Mouse (Mus musculus) hindbrain, embryonic 15.5 days (tissue): ENCODE data around the gene Ppp1r9b. TPM values are rescaled to one million over a fixed set of nuclear protein-coding genes. Genes with fewer than 3 reads are reported as not detected.
A peak's percentile ranks its signal among the peaks of the same experiment; 100 is the strongest.

Source experiments
- ATAC-seq: fragments of 200-750 bp; cut with Nextera tagmentation; 2 replicates; pipeline ENCODE4 v1.8.0; 2017; ENCODE audit warnings: low read depth, moderate number of reproducible peaks, moderate TSS enrichment; ENCODE audit not compliant: low FRiP score
- H3K27ac ChIP-seq: fragments of 300-500 bp; sonication (generic); replicated peaks from 2 replicates; pipeline ENCODE4 v1.5.1; 2015; ENCODE audit warnings: mild to moderate bottlenecking, inconsistent platforms
- H3K27me3 ChIP-seq: fragments of 300-500 bp; sonication (generic); 2 replicates; pipeline ENCODE4 v1.6.1; 2015; ENCODE audit warnings: control low read depth, inconsistent platforms
- H3K36me3 ChIP-seq: fragments of 300-500 bp; sonication (generic); 2 replicates; pipeline ENCODE4 v1.6.1; 2015; ENCODE audit warnings: control low read depth, inconsistent platforms
- H3K4me1 ChIP-seq: fragments of 300-500 bp; sonication (generic); replicated peaks from 2 replicates; pipeline ENCODE4 v1.6.1; 2015; ENCODE audit warnings: control low read depth, inconsistent platforms
- H3K4me2 ChIP-seq: fragments of 300-500 bp; sonication (generic); 2 replicates; pipeline ENCODE4 v1.6.1; 2015; ENCODE audit warnings: moderate library complexity, mild to moderate bottlenecking, inconsistent platforms
- H3K4me3 ChIP-seq: fragments of 300-500 bp; sonication (generic); 2 replicates; pipeline ENCODE4 v1.5.1; 2015; ENCODE audit warnings: mild to moderate bottlenecking, inconsistent platforms
- H3K9ac ChIP-seq: fragments of 300-500 bp; sonication (generic); 2 replicates; pipeline ENCODE4 v1.6.1; 2015; ENCODE audit warnings: inconsistent platforms
- H3K9me3 ChIP-seq: fragments of 300-500 bp; sonication (generic); 2 replicates; pipeline ENCODE4 v1.6.1; 2016; ENCODE audit warnings: control low read depth, inconsistent platforms
- WGBS: fragments of 180-500 bp; shearing (Covaris S2); methylation state at CpG from one replicate; pipeline ENCODE4 v1.1.7; 2015; 5-methylcytosine and 5-hydroxymethylcytosine counted together
- polyA plus RNA-seq: library from polyadenylated mRNA; unstranded; fragments of >200 nt; fragmentation: Nextera tagmentation; extraction: Ambion mirVana; gene quantifications from 2 replicates; pipeline ENCODE4 v1.2.1, GENCODE M21; 2015

Gene Ppp1r9b
- polyA plus RNA-seq: 20.7 and 21.4 TPM in 2 replicates

DNA sequence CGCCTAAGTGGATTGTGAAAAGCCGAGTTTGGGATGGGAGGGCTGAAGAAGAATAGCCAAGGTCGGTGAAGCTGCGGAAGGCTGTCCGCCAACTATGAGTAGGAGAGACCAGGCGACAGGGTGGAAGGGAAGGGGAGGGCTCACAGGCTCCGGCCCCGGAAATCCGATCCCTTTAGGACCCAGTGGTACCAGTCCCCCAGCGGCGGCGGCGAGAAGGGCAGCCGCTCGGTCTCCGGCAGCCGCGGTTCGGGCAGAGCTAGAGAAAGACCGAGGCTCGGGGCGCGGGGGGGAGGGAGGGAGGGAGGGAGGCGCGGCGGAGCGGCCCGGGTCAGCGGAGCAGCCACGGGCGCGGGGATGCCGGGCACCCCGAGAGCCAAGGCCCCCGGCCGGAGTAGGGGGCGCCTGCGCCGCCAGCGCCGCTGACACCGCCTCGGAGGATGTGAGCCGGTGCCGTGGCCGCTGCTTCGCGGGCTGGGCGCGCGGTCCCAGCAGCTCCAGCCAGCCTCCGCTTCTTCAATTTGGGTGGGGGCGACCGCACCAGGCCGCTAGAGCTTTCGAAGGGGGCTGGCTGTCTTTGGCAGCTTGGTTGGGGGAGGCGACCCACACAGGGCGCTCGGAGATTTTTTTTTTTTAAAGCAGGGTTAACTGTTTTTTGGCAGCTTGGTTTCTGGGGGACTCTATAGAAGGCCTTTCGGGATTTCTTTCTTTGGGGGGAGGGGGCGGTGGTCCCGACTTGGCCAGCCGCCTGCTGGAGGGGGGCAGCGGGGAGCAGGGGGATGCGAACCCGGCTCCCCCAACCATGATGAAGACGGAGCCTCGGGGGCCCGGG, at the start of gene Ppp1r9b:
Gene Ppp1r9b (plus strand): TSS at position 287 of the 829 bp plus-strand sequence.
- H3K36me3 ChIP-seq: no peaks in the 10 kb centered on the region
- under 1% methylated on average over 55 of the region's 69 CpGs for WGBS
- no peaks in the 10 kb centered on the region for H3K27me3 ChIP-seq
- H3K9ac ChIP-seq: peak within 1 kb of the TSS; percentile 90
- peaks cover 69% of the 10 kb centered on the region for H3K4me1 ChIP-seq
- peak within 1 kb of the TSS; percentile 93 for H3K4me3 ChIP-seq
- ATAC-seq: peak; percentile 84
- H3K4me2 ChIP-seq: peak within 1 kb of the TSS; percentile 96
- peak within 1 kb of the TSS; percentile 95 for H3K27ac ChIP-seq
- no peaks in the 10 kb centered on the region for H3K9me3 ChIP-seq

DNA sequence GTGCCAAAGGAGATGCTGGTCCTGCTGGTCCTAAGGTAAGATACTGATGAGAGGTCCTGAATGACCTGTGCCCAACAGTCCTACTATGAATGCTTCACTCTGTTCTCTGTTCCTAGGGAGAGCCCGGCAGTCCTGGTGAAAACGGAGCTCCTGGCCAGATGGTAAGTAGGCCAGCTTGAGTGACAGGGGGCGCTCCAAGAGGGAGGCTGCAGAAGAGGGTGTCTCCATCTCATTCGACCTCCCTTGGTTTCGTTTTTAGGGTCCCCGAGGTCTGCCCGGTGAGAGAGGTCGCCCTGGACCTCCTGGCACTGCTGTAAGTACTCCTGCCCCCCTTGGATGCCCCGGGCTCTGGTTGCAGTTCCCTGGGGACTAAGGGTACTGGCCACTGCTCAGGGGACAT, 49.7 kb upstream of the Ppp1r9b start:
- H3K9me3 ChIP-seq: no peaks in the 10 kb centered on the region
- 43% methylated on average over 9 of the region's 9 CpGs for WGBS
- no peak overlapping the region for H3K4me2 ChIP-seq
- H3K36me3 ChIP-seq: no peaks in the 10 kb centered on the region
- no peak overlapping the region for H3K4me3 ChIP-seq
- H3K4me1 ChIP-seq: peaks cover 16% of the 10 kb centered on the region
- no peak overlapping the region for H3K9ac ChIP-seq
- ATAC-seq: no peak
- peaks cover 37% of the 10 kb centered on the region for H3K27me3 ChIP-seq
- no peak overlapping the region for H3K27ac ChIP-seq

DNA sequence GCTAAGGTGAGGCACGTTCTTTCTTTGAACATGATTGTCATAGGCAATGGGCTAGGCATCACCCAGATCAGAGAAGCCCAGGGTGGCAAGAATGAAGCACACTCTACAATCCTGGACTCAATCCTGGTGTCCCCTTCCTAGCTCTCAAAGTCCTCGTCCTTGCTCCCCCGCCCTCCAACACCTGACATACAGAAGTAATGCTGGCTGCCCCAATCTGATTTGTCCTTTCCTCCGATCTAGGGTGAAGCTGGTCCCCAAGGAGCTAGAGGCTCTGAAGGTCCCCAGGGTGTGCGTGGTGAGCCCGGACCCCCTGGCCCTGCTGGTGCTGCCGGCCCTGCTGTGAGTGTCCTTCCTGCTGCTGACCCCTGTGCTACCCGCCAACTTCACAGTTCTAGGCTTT, 49.1 kb upstream of the Ppp1r9b start:
- Histone ChIP-seq H3K4me2 (no peak overlapping the region), H3K27me3 (peaks cover 31% of the 10 kb centered on the region)
- WGBS: 86% methylated on average over 8 of the region's 8 CpGs

DNA sequence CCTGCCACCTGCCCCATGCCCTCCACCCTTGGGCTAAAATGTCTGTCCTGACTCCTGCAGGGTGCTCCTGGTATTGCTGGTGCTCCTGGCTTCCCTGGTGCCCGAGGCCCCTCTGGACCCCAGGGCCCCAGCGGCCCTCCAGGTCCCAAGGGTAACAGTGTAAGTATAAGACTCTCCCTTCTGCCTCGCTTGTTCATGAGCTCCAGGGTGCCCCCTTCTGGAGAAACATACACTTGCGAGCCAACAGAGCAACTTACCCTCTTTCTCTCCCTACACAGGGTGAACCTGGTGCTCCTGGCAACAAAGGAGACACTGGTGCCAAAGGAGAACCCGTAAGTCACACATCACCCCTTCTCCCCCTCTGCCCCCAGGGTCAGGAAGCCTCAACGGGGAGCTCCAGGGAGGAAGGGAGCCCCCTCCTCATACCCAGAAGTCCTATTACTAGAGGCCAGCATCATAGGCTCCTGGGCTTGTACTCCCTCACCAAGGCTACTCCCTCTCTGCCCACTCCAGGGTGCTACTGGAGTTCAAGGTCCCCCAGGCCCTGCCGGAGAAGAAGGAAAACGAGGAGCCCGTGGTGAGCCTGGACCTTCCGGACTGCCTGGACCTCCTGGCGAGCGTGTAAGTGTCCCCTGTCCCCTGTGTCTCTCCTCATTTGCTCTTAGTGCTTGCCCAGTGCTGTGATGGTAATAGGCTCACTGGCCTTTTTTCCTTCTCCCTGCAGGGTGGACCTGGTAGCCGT, 48.4 kb upstream of the Ppp1r9b start:
- Histone ChIP-seq H3K27ac (no peak overlapping the region), H3K4me1 (peaks cover 8% of the 10 kb centered on the region), H3K9ac (no peak overlapping the region), H3K27me3 (peaks cover 26% of the 10 kb centered on the region), H3K9me3 (no peaks in the 10 kb centered on the region), H3K4me3 (no peak overlapping the region), H3K36me3 (no peaks in the 10 kb centered on the region), H3K4me2 (no peak overlapping the region)
- ATAC-seq: no peak
- 51% methylated on average over 13 of the region's 13 CpGs for WGBS

More for the DNA sequence above, 49.1 kb upstream of the Ppp1r9b start:
- no peak for ATAC-seq
- Histone ChIP-seq H3K36me3 (no peaks in the 10 kb centered on the region), H3K9me3 (no peaks in the 10 kb centered on the region), H3K9ac (no peak overlapping the region), H3K4me3 (no peak overlapping the region), H3K27ac (no peak overlapping the region), H3K4me1 (peaks cover 13% of the 10 kb centered on the region)

DNA sequence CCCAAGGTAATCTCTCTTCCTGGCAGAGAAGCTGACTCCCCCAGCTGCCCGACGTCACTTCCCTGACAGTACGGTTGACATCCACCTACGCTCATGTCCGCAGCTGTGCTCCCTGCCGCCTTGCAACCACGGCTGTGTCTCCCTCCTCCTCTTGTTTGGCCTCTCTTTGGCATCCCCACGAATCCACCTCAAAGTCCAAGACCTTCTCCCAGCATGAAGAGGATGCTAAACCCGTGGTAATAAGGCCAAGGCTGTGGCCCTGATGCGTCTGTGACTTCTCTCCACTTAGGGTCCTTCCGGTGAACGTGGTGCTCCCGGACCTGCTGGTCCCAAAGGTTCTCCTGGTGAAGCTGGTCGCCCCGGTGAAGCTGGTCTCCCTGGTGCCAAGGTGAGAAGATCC, 47.8 kb upstream of the Ppp1r9b start:
- ATAC-seq: no peak
- H3K4me2 ChIP-seq: no peak overlapping the region
- no peak overlapping the region for H3K27ac ChIP-seq
- 0 out of 2 replicates have a peak, but pooled peaks cover 2% of the 10 kb centered on the region for H3K4me1 ChIP-seq
- no peak overlapping the region for H3K9ac ChIP-seq
- no peaks in the 10 kb centered on the region for H3K9me3 ChIP-seq
- no peak overlapping the region for H3K4me3 ChIP-seq
- no peaks in the 10 kb centered on the region for H3K36me3 ChIP-seq
- WGBS: 84% methylated on average over 15 of the region's 15 CpGs
- H3K27me3 ChIP-seq: peaks cover 20% of the 10 kb centered on the region

DNA sequence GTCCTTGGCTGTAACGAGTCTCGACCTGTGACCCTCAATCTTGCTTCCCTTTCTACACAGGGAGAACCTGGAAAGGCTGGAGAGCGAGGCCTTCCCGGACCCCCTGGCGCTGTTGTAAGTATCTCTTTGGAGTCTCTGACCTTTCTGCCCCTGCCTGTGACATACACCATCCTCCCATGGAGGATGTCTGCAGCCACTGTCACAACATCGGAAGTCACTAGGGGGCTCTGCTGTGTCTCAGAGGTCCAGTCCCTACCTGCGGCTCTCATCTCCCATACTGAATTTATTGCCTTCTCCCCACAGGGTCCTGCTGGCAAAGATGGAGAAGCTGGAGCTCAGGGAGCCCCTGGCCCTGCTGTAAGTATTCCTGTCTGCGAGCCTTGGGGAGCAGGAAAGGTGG, 46.5 kb upstream of the Ppp1r9b start:
- Histone ChIP-seq H3K4me3 (no peak overlapping the region), H3K4me2 (no peak overlapping the region), H3K36me3 (no peaks in the 10 kb centered on the region), H3K4me1 (no peaks in the 10 kb centered on the region), H3K27me3 (peaks cover 8% of the 10 kb centered on the region; the same call in 1 of the 2 replicates), H3K9me3 (no peaks in the 10 kb centered on the region), H3K27ac (no peak overlapping the region), H3K9ac (no peak overlapping the region)
- no peak for ATAC-seq
- 24% methylated on average over 8 of the region's 8 CpGs for WGBS

DNA sequence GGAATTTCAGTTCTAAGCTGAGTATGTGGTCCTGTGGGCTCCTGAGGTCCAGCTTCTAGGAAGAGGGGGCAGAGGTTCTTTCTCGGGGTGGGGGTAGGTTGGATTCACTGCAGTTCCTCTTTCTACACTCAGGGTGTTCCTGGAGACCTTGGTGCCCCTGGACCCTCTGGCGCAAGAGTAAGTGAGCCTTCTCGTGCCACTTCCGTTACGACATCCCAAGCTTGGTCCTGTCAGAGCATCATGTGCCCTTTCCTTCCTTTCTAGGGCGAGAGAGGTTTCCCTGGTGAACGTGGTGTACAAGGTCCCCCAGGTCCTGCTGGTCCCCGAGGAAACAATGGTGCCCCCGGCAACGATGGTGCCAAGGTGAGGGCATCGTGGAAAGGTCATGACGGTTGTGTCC, 45.6 kb upstream of the Ppp1r9b start:
- H3K27me3 ChIP-seq: 0 out of 2 replicates have a peak, but pooled peaks cover 4% of the 10 kb centered on the region
- H3K36me3 ChIP-seq: no peaks in the 10 kb centered on the region
- no peak for ATAC-seq
- H3K4me3 ChIP-seq: no peak overlapping the region
- WGBS: 87% methylated on average over 12 of the region's 12 CpGs
- no peak overlapping the region for H3K9ac ChIP-seq
- H3K27ac ChIP-seq: no peak overlapping the region
- no peaks in the 10 kb centered on the region for H3K4me1 ChIP-seq
- no peak overlapping the region for H3K4me2 ChIP-seq
- no peaks in the 10 kb centered on the region for H3K9me3 ChIP-seq

DNA sequence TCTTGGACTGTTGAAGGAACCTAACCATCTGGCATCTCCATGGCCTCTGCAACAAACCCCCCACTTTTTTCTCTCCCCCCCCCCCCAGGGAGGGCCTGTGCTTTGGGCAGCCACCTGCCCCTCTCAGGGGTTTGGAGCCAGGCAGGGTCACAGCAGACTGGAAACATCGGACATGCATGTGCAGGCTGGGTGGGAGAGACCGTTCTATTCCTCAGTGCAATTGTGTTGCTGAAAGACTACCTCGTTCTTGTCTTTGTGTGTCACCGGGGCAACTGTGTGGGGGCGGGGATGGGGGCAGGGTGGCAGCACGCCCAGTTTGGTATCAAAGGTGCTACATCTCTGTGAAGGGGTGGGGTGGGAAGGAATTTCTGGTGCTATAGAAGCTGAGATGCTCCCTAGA, 38.7 kb upstream of the Ppp1r9b start:
- Histone ChIP-seq H3K27me3 (no peaks in the 10 kb centered on the region), H3K4me2 (no peak overlapping the region), H3K36me3 (no peaks in the 10 kb centered on the region), H3K4me1 (peaks cover 6% of the 10 kb centered on the region; the same call in 1 of the 2 replicates), H3K9ac (no peak overlapping the region), H3K4me3 (no peak overlapping the region), H3K27ac (no peak overlapping the region), H3K9me3 (no peaks in the 10 kb centered on the region)
- WGBS: 3% methylated on average over 6 of the region's 6 CpGs
- no peak for ATAC-seq

DNA sequence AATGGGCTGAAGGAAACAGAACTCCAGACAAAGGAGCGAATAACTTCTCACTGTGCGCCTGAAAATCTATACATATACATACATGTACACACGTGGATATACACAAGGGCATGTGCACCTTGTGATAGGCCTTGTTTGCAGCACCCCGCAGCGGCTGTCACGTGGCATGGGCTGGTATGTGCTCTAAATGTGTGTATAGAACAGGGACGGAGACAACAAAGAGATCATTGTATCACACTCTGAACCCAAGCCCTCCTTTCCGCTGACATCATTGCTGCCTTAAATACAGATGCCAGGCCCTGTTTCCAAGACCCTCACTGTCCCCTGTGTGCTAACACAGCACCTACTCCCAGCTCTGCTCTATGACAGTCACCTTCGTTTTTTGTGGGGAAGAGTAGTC, 35.7 kb upstream of the Ppp1r9b start:
- Histone ChIP-seq H3K4me3 (no peak overlapping the region), H3K9ac (no peak overlapping the region), H3K27me3 (no peaks in the 10 kb centered on the region), H3K27ac (no peak overlapping the region), H3K36me3 (no peaks in the 10 kb centered on the region), H3K4me2 (no peak overlapping the region), H3K4me1 (peaks cover 15% of the 10 kb centered on the region; the same call in 1 of the 2 replicates), H3K9me3 (no peaks in the 10 kb centered on the region)
- WGBS: 68% methylated on average over 9 of the region's 9 CpGs
- no peak for ATAC-seq

DNA sequence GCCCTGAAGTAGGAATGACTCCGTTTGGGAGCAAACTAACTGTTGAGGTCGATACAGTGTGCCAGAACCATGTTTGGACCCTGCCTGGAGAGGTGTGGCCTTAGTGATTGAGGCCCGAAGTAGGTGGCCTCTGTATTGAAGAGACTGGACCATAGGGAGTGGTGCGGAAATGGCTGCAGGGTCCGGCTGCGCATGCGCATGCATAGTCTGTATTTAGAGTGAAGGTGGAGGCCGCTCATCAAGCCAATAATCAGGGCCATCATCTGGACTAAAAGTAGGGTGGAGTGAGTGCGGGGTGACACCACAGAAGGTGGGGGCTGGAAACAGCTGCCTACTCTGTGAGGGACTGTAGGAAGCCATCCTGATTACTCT, 33.2 kb upstream of the Ppp1r9b start:
- Histone ChIP-seq H3K9ac (no peak overlapping the region), H3K4me2 (no peak overlapping the region), H3K4me3 (no peak overlapping the region), H3K9me3 (no peaks in the 10 kb centered on the region), H3K4me1 (0 out of 2 replicates have a peak, but pooled peaks cover 9% of the 10 kb centered on the region), H3K27ac (peak overlapping the region; percentile 58), H3K27me3 (no peaks in the 10 kb centered on the region), H3K36me3 (no peaks in the 10 kb centered on the region)
- 89% methylated on average over 9 of the region's 9 CpGs for WGBS
- ATAC-seq: no peak

DNA sequence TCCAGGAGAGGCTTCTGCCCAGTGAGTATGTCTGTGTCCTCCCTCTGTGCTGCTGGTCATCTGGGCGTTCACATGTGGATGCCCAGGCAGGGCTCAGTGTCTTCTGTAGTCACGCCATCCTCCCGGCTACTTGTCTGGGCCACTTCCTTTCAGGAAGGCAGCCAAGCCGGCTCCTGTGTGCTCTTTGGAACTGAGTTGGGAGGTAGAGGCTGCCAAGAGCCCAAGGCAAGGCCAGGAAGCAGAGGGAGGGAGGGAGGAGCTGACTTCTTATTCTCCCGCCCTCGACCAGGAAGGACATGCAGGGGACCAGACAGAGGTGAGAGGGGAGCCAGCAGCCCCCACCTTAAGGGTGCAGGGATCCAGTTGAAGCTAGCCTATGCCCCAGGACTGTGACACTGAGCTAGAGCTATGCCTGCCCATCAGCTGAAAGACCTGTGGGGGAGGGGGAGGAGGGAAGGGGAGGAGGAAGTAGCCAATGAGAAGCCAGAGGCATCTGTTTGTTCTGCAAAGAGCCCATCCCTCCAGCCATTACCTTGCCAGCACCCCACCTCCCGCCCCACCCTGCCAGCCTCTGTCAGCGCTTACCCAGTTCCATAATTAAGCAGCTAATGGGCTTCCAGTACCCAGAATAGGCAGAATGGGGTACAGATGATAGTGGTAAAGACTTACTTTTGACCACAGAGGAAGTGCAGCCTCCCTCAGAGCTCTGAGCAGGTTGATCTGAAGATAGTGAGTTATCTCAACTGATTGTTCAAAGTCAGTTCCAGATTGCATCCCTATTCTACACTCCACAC, 32.6 kb upstream of the Ppp1r9b start:
- Histone ChIP-seq H3K4me1 (0 out of 2 replicates have a peak, but pooled peaks cover 9% of the 10 kb centered on the region), H3K36me3 (no peaks in the 10 kb centered on the region), H3K4me3 (no peak overlapping the region), H3K9me3 (no peaks in the 10 kb centered on the region), H3K27ac (peak overlapping the region; percentile 58), H3K27me3 (no peaks in the 10 kb centered on the region), H3K4me2 (peak overlapping the region; percentile 15; the same call in 1 of the 2 replicates), H3K9ac (no peak overlapping the region)
- ATAC-seq: peak; percentile 81
- WGBS: 25% methylated on average over 8 of the region's 8 CpGs
